Mouse (Mus musculus) spleen, embryonic (tissue): ENCODE results near the gene Pcgf5.

ENCODE experiments used
- CTCF ChIA-PET: fragments of 350-600 bp; sonication (Branson Sonifier 250); formaldehyde crosslinking; loops from one replicate; lab custom pipeline; 2022; lab: Charles Lee

The Pcgf5 gene

DNA sequence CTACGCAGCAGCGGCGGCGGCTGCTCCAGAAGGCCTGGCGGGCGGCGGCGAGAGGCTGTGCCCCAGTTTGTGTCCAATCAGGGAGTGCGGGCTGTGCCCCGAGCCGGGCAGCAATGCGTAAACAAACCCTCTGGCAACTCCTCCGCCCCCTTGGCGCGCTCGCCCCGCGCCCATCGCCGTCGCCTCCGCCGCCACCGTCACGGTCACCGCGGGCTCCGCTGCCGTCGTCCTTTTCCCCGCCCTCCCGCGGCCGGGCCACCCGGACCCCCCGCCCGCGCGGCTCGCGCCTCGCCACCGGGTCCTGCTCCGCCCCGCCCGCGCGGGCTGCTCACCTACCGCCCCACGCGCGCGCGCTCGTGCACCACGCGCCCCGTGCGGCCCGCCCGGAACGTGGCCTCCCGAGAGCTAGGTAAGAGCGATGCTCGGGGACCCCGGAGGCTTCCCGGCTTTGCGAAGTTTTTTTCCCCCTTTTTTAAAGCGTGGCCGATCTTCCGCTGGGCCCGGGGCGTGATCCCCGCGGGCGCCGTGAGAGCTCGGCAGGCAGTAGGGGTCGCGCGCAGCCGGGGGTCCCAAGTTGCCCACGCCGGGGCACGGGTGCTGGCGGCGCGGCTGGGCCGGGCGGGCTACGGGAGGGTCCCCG, at the start of gene Pcgf5:
Gene Pcgf5, plus strand, starts transcription at position 149 of the 640 bp plus-strand sequence.
- CTCF ChIA-PET = interaction anchor here (0.6 kb wide), 1 partner anchor 134 kb away, joined by 5 read pairs; no protein-coding TSS in a partner anchor

DNA sequence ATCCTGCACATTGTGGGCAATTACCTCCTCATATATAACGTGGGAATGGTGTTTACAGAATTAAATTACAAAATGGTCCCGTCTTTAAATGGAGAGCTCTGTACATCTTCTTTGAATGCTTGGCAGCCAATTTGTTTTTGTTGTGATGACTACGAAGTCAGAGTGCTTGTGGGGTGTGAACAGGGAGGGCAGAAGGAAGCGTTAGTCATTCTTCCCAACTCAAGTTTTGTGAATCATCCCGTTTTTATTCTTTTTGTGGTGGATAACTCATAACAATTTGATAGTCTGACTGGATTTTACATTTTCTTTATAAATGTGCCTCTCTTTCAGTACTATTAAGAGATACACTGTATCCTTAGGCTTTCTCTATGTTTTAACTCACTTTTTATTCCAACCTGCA, 42.6 kb upstream of the Pcgf5 start:
- CTCF ChIA-PET = no interaction called here

DNA sequence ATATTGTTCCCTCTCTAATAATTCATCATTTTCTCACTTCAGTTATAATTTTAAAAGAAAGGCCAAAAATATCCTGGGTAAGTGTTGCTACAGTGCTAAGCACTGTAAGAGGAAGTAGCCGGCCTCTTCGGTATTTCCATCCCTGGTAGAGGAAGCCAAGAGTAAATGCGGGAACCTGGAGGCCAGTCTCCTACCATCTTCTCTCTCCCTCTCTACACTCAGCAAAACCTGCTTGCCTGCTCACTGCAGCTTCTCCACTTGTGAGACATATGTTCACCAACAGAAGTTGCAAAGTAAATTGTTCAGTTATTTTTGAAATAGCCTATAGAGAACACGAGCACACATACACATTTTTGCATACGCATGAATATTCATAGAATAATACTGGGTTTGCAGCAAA, 34.1 kb upstream of the Pcgf5 start:
- CTCF ChIA-PET = no interaction called here

DNA sequence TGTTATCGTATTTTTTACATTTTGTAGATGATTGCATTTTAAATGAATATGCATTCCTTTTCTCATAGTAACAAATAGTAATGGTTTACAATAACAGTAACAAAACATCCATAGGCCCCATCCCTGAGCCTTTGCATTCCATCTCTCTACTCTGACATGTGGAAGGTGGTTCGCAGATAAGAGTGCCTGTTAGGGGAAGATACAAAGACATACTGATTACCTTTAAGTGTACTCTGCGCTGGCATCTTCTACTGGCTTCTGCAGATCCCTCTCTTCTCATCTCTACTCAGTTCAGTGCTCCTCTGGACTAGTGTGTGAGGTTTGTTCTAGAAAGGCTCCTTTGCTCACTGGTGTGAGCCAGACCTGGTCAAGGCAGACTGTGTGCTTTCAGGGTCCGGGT, 28.4 kb upstream of the Pcgf5 start:
- CTCF ChIA-PET = no interaction called here

DNA sequence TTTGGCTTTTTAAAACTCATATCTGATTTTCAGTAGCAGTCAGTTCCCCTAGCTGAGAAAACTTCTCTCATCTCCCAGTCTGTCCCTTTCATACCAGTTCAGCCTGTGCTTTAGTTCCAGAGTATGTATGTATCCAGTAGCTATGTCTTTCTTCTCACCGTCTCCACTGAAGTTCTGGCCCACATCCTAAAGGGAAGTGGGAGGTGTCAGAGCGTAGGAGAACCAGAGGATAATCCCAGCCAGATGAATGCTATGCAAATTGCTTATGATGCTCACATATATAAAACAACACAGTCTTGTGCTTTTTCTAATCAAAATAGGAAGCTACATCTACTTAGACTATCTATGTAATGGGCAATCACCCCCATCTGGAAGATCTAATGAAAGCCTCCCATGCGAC, 27.0 kb upstream of the Pcgf5 start:
- CTCF ChIA-PET = no interaction called here

DNA sequence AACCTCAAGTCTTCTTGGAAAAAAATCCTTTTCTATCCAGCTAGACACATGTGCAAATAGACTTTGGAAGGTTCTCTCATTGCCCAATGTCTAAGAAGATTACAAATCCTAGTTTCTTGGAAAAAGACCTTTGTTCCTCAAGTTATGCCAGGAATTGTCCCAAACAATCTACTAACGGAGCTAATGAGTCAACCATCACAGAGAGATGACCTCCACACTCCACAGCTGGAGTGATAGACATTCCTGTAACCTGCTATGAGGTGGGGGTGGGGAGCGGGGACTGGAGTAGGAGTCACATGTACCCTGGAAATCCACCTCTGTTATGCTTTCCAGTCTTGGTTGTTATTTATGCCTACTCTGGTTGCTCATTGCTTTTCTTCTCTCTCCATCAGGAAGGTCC, 24.8 kb upstream of the Pcgf5 start:
- CTCF ChIA-PET = no interaction called here

DNA sequence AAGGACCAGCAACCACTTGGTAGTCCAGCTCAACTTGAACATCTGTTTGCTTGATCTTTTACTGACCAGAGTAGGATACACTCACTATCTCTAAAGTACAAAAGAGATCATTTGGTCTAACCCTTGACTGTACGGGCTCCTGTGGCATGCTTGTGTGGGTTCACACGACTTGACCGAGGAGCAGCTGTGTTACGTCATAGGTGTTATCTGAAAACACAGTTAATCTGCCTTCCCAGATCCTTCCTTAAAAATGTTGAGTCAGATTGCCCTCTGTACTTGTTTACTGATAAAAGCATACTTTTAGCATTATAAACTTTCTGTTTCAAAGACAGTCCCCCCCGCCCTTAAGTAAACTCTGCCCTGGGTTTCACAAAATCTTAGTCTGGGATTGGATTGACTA, 19.4 kb upstream of the Pcgf5 start:
- CTCF ChIA-PET = no interaction called here

DNA sequence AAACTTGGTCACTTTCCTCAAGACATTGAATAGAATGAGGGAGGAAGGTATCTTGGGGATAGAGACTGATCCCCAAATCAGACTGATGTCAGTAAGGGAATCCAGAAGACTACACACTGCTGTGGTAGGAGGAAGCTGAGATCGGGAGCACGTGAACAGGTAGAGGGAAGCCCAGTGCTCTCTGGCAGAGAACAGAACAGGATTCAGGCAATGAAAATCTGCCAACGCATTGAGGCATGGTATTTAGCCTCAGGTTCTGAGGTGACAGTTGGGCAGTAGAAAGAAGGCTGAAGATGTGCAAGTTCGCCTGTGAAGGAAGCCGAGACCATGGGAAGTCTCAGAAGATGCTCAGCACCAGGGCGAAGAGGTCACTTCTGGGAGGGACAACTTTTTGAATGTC, 733 bp upstream of the Pcgf5 start:
- CTCF ChIA-PET = interaction anchor here (0.6 kb wide), 1 partner anchor 133 kb away, joined by 5 read pairs; no protein-coding TSS in a partner anchor

DNA sequence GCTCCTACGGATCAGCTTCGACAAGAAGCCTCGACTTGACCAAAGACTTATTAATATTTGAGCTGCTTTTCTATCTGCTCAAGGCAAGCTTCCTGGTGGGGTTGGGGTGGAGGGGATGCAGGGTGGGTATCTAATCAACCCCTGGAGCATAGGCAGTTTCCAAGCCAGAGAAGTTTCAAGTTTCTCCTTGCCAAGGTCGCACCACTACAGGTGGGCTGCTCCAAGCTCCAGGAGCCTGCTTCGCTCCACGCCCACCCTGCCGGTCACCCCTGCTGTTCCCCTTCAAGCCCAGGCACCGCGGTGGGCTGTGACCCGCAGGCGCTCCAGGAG, 313 bp upstream of the Pcgf5 start:
- CTCF ChIA-PET = interaction anchor here (0.6 kb wide), 1 partner anchor 134 kb away, joined by 5 read pairs; no protein-coding TSS in a partner anchor

DNA sequence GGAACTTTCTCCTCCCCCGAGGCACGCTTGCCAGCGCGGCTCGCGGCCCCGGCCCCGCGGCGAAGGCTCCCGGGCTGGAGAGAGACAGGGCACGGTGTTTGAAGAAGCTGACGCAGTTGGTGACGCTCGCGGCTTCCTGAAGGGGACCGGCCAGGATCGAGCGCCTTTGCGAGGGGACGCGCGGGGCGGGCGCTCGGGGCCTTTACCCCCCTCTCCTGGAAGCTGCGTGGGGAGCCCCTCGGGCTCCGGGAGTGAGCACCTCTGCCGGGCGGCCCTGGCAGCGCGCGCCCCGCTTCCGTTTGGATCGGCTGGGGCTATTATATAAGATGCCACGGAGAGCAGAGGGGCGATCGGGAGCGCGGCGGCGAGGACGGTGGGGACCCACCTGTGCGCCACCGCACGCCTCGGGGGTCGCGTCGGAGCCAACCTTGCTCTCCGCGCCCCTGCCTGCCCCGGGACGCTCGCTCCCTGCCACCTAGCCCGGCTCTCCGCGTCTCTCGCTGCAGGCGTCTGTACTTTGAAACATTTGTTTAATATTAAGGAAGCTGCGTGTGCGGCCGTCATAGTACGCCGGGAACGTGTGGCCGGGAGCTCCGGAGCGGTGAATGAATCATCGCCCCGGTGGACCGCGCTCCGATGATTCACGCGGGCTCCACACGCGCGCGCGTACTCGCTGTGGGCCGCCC, 835 bp downstream of the Pcgf5 start:
- CTCF ChIA-PET = interaction anchor here (1.1 kb wide), 1 partner anchor 27 kb away, joined by 8 read pairs; no protein-coding TSS in a partner anchor

DNA sequence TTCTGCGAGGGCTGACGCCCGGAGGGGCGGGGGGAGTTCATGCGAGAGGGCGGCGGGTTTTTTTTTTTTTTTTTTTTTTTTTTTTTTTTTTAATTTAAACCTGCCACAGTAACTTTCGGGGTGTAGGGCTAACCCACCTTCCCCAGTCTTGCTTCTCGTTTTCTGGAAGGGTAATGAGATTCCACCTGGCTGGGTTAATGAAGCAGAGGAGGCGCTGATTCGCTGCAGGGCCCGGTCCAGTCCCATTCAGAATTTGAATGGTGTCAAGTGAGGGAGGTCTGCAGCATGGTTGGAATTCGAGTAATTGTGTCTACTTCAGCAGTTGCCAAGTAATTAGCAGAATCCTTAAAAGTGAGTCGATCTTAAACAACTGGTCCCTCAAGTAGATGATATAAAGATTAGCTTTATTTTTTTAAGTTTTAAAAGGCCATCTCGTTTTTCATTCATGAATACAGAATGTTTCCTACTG, 1.4 kb downstream of the Pcgf5 start:
- CTCF ChIA-PET = interaction anchor here (1.1 kb wide), 1 partner anchor 26 kb away, joined by 8 read pairs; no protein-coding TSS in a partner anchor

DNA sequence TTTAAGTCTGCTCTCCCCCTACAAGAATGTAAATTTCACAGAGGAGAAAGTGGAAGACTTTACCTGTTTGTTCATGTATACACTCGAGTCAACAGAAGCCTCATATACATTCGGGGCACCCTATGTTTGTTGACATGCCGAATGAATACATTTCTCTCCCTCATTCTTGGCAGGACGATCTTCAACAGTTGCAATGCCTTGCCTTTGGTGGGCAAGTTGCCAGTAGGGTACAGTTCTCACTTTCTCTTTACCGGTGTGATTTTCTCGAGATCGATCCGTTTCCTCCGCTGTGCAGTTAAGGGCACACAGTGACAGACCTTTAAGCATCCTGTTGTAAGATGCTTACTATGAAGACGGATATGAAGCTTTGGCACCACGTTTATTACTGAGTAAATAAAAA, 2.1 kb downstream of the Pcgf5 start:
- CTCF ChIA-PET = interaction anchor here (0.7 kb wide), 1 partner anchor 880 kb away, joined by 3 read pairs; no protein-coding TSS in a partner anchor

DNA sequence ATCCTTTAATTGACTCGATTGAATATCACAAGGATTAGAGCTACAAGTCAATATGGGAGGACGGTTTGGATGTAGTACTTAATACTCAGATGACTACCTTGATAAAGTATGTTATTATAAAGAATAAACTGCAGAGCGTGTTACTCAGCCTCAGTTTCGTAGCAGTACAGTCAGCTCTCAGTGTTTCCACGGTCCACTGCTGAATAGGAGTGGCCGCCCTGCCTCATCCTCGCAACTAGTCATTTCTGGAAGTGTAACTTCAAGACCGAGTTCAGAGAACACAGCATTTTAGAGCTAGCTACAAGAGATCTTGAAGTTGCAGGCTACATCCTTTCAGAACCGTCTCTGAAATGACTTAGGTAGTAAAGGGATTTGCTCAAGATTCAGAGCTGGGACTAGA, 2.8 kb downstream of the Pcgf5 start:
- CTCF ChIA-PET = interaction anchor here (0.7 kb wide), 1 partner anchor 879 kb away, joined by 3 read pairs; no protein-coding TSS in a partner anchor

DNA sequence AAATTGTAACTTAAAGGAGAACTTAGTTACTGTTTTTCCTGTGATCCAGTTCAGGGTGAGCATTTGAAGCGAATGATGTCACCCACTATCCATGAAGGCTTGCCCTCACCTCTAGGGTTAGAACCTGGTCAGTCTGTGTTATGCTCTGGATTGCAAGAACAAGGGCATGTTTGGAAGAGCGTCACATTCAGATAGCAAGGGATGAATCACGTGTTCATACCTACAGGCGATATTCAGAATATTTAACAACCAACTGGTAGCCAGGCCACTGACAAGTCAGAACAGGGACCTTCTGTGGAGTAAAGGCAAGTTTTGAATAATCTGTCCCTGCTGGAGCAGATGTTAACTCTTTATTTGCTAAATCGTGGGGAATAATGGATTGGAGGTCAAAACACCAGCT, 14.4 kb downstream of the Pcgf5 start:
- CTCF ChIA-PET = no interaction called here

DNA sequence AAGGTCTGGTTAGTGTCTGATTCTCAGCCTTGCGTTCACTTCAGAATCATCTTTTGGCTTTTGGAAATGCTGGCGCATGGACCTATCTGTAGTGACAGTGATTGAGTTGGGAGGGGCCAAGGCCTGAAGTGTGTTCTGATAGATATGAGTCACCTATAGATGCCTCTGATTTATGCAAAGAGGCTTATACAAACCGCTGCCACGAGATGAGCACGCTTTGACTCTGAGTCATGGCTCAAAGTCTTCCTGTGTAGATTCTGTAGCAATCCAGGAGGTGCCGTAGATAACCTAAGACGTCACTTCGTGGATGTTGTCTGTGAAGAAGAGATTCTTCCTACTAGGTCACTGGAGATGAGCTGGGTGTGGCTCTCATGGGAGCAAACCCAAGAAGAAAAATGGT, 16.6 kb downstream of the Pcgf5 start:
- CTCF ChIA-PET = no interaction called here

DNA sequence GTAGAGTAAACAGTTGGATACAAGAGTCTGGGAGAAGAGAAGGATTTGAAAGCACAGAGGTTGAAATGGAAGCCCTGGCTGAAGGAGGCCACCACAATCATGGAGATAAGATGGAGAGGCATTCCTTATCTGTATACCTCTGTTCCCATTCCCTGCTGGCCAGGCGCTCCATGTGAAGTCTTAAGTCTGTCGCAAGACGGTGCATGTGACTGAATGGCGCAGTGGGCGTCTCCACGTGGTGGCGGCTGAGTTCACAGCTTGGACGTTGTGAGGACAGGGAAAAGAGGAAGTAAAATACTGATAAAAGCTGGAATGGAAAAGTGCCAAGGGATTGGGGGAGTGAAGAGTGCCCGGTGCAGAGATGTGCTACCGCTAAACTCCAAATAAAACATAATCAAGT, 23.4 kb downstream of the Pcgf5 start:
- CTCF ChIA-PET = no interaction called here

DNA sequence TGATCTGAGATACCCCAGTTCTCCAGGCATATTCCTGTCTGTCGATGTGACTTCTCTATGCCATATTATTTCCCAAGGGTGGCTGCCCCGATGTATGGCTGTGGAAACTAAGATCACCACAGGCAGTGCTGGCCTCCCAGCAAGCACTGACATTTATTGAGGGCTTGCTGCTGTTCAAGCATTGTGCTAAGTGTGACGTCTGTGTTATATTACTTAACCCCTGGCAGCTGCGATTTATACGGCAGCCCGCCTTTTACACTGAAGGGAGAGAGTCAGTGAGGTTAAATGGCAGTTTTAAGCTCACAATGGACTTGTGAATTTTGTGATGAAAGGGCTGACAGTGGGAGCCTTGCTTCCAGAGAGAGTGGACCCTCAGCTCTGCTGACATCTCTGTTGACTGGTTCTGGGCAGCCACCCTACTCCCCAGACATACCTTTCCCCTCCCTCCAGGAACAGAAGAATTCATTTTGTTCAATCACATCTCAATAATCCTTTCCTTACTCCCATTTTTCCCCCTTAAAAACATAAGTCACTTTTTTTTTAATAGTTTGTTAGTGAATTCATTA, 25.0 kb downstream of the Pcgf5 start:
- CTCF ChIA-PET = interaction anchor here (0.7 kb wide), 1 partner anchor 120 kb away, joined by 4 read pairs; no protein-coding TSS in a partner anchor

DNA sequence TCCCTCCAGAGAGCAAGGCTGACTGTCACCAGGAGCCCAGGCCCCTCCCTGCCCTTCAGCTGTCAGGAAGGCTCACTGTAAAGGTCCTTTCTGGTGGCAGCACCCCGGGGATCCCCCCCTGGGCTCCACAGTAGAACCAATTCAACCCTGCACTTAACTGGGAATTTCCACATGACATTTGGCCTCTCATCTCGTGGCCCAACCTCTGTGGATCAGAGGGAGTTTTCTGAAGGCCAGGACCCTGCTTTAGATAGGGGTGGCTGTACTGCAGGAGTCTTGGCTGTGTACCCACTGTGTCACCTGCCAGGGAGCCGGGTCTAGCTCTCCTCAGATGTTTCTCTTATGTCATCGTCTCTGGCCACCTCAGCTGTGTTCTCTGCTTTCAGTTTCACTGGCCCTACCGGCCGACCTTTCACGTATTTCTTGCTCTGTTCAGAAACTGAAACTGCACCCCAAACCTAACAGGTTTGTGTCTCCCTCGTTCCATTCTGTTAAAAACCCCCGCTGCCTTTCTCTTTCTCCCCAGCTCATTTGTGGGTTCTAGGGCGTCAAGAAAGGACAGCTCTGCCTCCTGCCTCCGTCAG, 27.2 kb downstream of the Pcgf5 start:
- CTCF ChIA-PET = interaction anchor here (0.6 to 1.3 kb wide), 2 partner anchors 26 to 86 kb away, joined by 5 to 8 read pairs; no protein-coding TSS in a partner anchor

DNA sequence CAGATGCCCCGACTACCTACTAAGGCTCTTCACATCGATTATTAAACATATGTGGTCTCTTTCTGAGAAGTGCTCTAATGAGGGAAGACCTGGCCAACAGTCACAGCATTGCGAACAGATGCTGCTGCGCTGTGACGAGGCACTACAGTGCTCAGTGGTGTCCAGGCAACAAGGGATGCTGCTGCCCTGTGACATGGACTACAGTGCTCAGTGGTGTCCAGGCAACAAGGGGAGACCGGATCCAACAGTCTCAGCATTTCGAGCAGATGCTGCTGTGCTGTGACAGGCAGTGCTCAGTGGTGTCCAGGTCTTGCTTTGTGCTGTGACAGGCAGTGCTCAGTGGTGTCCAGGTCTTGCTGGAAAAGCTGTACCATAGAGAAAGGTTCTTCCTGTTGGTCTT, 29.6 kb downstream of the Pcgf5 start:
- CTCF ChIA-PET = no interaction called here

DNA sequence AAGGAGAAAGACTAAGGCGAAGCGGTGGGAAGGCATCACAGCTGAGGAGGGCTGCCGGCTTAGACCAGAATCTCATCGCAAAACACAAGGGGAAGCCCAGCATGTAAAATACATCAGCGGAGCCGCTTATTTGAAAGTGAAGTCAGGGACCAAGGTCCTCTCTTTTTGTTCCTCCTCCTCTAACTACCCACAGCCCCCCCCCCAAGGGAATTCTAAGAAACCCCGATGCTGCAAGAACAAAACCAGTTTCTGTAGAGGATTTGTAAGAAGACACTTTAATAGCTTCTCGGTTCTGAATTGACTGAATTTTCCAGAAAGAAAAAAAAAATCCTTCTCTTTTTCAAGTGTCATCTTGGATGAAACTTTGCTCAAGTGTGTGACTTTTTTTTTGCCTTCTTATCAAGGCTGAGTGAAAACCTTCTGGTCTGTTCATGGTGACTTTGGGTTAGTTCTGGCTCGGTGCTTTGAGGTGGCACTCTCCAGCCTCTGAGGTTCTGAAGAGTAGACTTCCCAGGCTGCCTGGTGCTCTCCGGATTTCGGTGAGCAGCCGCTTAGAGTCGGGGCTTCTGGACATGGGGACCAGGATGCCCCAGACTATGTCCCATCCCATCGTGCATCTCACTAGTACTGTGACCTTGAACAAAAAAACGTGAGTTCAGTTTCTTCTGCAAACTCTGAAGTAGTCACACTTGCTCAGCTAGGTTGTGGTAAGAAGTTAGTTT, 30.6 kb downstream of the Pcgf5 start:
- CTCF ChIA-PET = interaction anchor here (0.6 kb wide), 1 partner anchor 10 kb away, joined by 3 read pairs; no protein-coding TSS in a partner anchor

DNA sequence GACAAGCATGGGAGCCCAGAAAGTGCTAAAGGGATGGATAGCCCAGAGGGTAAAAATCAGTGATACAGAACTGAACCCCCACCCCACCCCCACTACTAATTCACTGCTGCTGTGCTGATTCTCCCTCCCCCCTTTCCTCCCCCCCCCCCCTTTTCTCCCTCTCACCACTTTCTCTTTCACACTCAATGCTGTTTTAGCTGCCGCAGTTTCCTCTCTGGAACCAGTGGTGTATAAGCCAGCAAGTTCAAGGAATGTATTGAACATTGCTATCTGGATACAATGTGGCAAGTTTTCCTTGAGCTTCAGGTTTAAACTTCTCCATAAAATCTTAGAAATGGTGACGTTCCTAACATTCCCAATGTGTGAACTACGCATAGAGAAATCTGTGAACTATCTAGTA, 34.8 kb downstream of the Pcgf5 start:
- CTCF ChIA-PET = no interaction called here
